Mouse (Mus musculus): Measurements from ENCODE around the gene Dad1. TPM values are rescaled to one million over a fixed set of nuclear protein-coding genes. Genes with fewer than 3 reads are reported as not detected.
A peak's percentile ranks its signal among the peaks of the same experiment; 100 is the strongest.

Dad1 gene
- polyA plus RNA-seq, 1 experiment from 2014 or later = 281 TPM

GRCm38 (mm10) chr14:54264231-54264630, 10.3 kb upstream of the Dad1 start:
- no peak for ATAC-seq
- Histone ChIP-seq H3K4me2 (no peak overlapping the region), H3K9me3 (replicated peaks) (no peaks in the 10 kb centered on the region), H3K27ac (no peak overlapping the region), H3K4me3 (no peak overlapping the region), H3K36me3 (ENCODE audit: poor library complexity, severe bottlenecking) (peaks cover 26% of the 10 kb centered on the region), H3K27me3 (0 out of 2 replicates have a peak, but pooled peaks cover 4% of the 10 kb centered on the region), H3K9ac (no peak overlapping the region), H3K4me1 (peaks cover 15% of the 10 kb centered on the region)
- WGBS = 94% methylated on average over 7 of the region's 7 CpGs

GRCm38 (mm10) chr14:54263099-54263498, 9.2 kb upstream of the Dad1 start:
- Histone ChIP-seq H3K4me2 (no peak overlapping the region), H3K9ac (no peak overlapping the region), H3K4me3 (no peak overlapping the region), H3K36me3 (ENCODE audit: poor library complexity, severe bottlenecking) (peaks cover 24% of the 10 kb centered on the region), H3K27ac (no peak overlapping the region), H3K27me3 (0 out of 2 replicates have a peak, but pooled peaks cover 4% of the 10 kb centered on the region), H3K4me1 (peaks cover 22% of the 10 kb centered on the region), H3K9me3 (replicated peaks) (no peaks in the 10 kb centered on the region)
- no peak for ATAC-seq
- WGBS = 92% methylated on average over 6 of the region's 6 CpGs

GRCm38 (mm10) chr14:54262622-54263021, 8.7 kb upstream of the Dad1 start:
- no peak overlapping the region for H3K4me2 ChIP-seq
- no peak overlapping the region for H3K9ac ChIP-seq
- 0 out of 2 replicates have a peak, but pooled peaks cover 4% of the 10 kb centered on the region for H3K27me3 ChIP-seq
- H3K9me3 ChIP-seq (replicated peaks) = no peaks in the 10 kb centered on the region
- 88% methylated on average over 8 of the region's 8 CpGs for WGBS
- H3K4me3 ChIP-seq = no peak overlapping the region
- ATAC-seq = no peak
- peaks cover 19% of the 10 kb centered on the region for H3K36me3 ChIP-seq (ENCODE audit: poor library complexity, severe bottlenecking)
- no peak overlapping the region for H3K27ac ChIP-seq
- H3K4me1 ChIP-seq = peaks cover 22% of the 10 kb centered on the region

- Histone ChIP-seq H3K27ac (no peak overlapping the region), H3K27me3 (0 out of 2 replicates have a peak, but pooled peaks cover 4% of the 10 kb centered on the region), H3K4me1 (peaks cover 22% of the 10 kb centered on the region), H3K36me3 (ENCODE audit: poor library complexity, severe bottlenecking) (0 out of 2 replicates have a peak, but pooled peaks cover 8% of the 10 kb centered on the region), H3K9ac (no peak overlapping the region), H3K4me3 (no peak overlapping the region), H3K4me2 (no peak overlapping the region), H3K9me3 (replicated peaks) (no peaks in the 10 kb centered on the region)
- 94% methylated on average over 2 of the region's 2 CpGs for WGBS
- no peak for ATAC-seq
These were observed 7.5 kb upstream of the Dad1 start for GRCm38 (mm10) chr14:54261386-54261785.

GRCm38 (mm10) chr14:54260196-54260595, 6.3 kb upstream of the Dad1 start:
- H3K4me2 ChIP-seq = peak overlapping the region; percentile 88
- WGBS = 73% methylated on average over 2 of the region's 2 CpGs
- peaks cover 22% of the 10 kb centered on the region for H3K4me1 ChIP-seq
- H3K27me3 ChIP-seq = 0 out of 2 replicates have a peak, but pooled peaks cover 4% of the 10 kb centered on the region
- no peak overlapping the region for H3K9ac ChIP-seq
- no peak for ATAC-seq
- peak overlapping the region; percentile 53 for H3K4me3 ChIP-seq
- H3K36me3 ChIP-seq (ENCODE audit: poor library complexity, severe bottlenecking) = 0 out of 2 replicates have a peak, but pooled peaks cover 8% of the 10 kb centered on the region
- H3K9me3 ChIP-seq (replicated peaks) = no peaks in the 10 kb centered on the region
- H3K27ac ChIP-seq = no peak overlapping the region

- Histone ChIP-seq H3K4me3 (peak overlapping the region; percentile 53), H3K27me3 (0 out of 2 replicates have a peak, but pooled peaks cover 4% of the 10 kb centered on the region), H3K9me3 (replicated peaks) (no peaks in the 10 kb centered on the region), H3K4me2 (peak overlapping the region; percentile 88), H3K27ac (no peak overlapping the region), H3K36me3 (ENCODE audit: poor library complexity, severe bottlenecking) (0 out of 2 replicates have a peak, but pooled peaks cover 8% of the 10 kb centered on the region), H3K4me1 (peaks cover 26% of the 10 kb centered on the region), H3K9ac (peak overlapping the region; percentile 70)
- no peak for ATAC-seq
- 26% methylated on average over 8 of the region's 8 CpGs for WGBS
These were observed 5.8 kb upstream of the Dad1 start for GRCm38 (mm10) chr14:54259722-54260085.

GRCm38 (mm10) chr14:54259003-54259721, 5.3 kb upstream of the Dad1 start:
- peak; percentile 93 for ATAC-seq
- peaks cover 31% of the 10 kb centered on the region for H3K4me1 ChIP-seq
- no peaks in the 10 kb centered on the region for H3K9me3 ChIP-seq (replicated peaks)
- H3K27ac ChIP-seq = no peak overlapping the region
- H3K9ac ChIP-seq = peak overlapping the region; percentile 70
- H3K27me3 ChIP-seq = 0 out of 2 replicates have a peak, but pooled peaks cover 4% of the 10 kb centered on the region
- 0 out of 2 replicates have a peak, but pooled peaks cover 6% of the 10 kb centered on the region for H3K36me3 ChIP-seq (ENCODE audit: poor library complexity, severe bottlenecking)
- H3K4me3 ChIP-seq = peak overlapping the region; percentile 53
- peak overlapping the region; percentile 88 for H3K4me2 ChIP-seq
- under 1% methylated on average over 35 of the region's 35 CpGs for WGBS

- 0 out of 2 replicates have a peak, but pooled peaks cover 4% of the 10 kb centered on the region for H3K27me3 ChIP-seq
- WGBS = 71% methylated on average over 7 of the region's 7 CpGs
- H3K4me3 ChIP-seq = peak overlapping the region; percentile 53; the same call in 1 of the 2 replicates
- H3K36me3 ChIP-seq (ENCODE audit: poor library complexity, severe bottlenecking) = no peaks in the 10 kb centered on the region
- no peak overlapping the region for H3K27ac ChIP-seq
- no peaks in the 10 kb centered on the region for H3K9me3 ChIP-seq (replicated peaks)
- H3K9ac ChIP-seq = no peak overlapping the region
- H3K4me2 ChIP-seq = no peak overlapping the region
- ATAC-seq = no peak
- peaks cover 31% of the 10 kb centered on the region for H3K4me1 ChIP-seq
These were observed 4.3 kb upstream of the Dad1 start for GRCm38 (mm10) chr14:54258131-54258670.

- Histone ChIP-seq H3K9me3 (replicated peaks) (no peaks in the 10 kb centered on the region), H3K4me3 (peak overlapping the region; percentile 76), H3K36me3 (ENCODE audit: poor library complexity, severe bottlenecking) (no peaks in the 10 kb centered on the region), H3K4me2 (peak overlapping the region; percentile 72), H3K27me3 (no peaks in the 10 kb centered on the region), H3K4me1 (peaks cover 50% of the 10 kb centered on the region), H3K27ac (no peak overlapping the region), H3K9ac (peak overlapping the region; percentile 70)
- 68% methylated on average over 12 of the region's 12 CpGs for WGBS
- no peak for ATAC-seq
These were observed 832 bp upstream of the Dad1 start for GRCm38 (mm10) chr14:54254670-54255202.

- no peak overlapping the region for H3K27ac ChIP-seq
- peaks cover 43% of the 10 kb centered on the region for H3K4me1 ChIP-seq
- H3K36me3 ChIP-seq (ENCODE audit: poor library complexity, severe bottlenecking) = peaks cover 19% of the 10 kb centered on the region; the same call in 1 of the 2 replicates
- 78% methylated on average over 4 of the region's 4 CpGs for WGBS
- no peak overlapping the region for H3K4me3 ChIP-seq
- no peak overlapping the region for H3K4me2 ChIP-seq
- H3K9me3 ChIP-seq (replicated peaks) = no peaks in the 10 kb centered on the region
- ATAC-seq = no peak
- no peaks in the 10 kb centered on the region for H3K27me3 ChIP-seq
- no peak overlapping the region for H3K9ac ChIP-seq
These were observed 3.8 kb downstream of the Dad1 start for GRCm38 (mm10) chr14:54250122-54250521.

GRCm38 (mm10) chr14:54249326-54249725, 4.6 kb downstream of the Dad1 start:
- peaks cover 35% of the 10 kb centered on the region for H3K4me1 ChIP-seq
- H3K27me3 ChIP-seq = no peaks in the 10 kb centered on the region
- no peak overlapping the region for H3K4me2 ChIP-seq
- peaks cover 19% of the 10 kb centered on the region; the same call in 1 of the 2 replicates for H3K36me3 ChIP-seq (ENCODE audit: poor library complexity, severe bottlenecking)
- 83% methylated on average over 9 of the region's 9 CpGs for WGBS
- no peaks in the 10 kb centered on the region for H3K9me3 ChIP-seq (replicated peaks)
- ATAC-seq = no peak
- H3K9ac ChIP-seq = no peak overlapping the region
- H3K4me3 ChIP-seq = no peak overlapping the region
- H3K27ac ChIP-seq = no peak overlapping the region

GRCm38 (mm10) chr14:54246232-54246631, 7.7 kb downstream of the Dad1 start:
- Histone ChIP-seq H3K4me3 (no peak overlapping the region), H3K9ac (no peak overlapping the region), H3K27me3 (no peaks in the 10 kb centered on the region), H3K9me3 (replicated peaks) (0 out of 2 replicates have a peak, but pooled peaks cover 4% of the 10 kb centered on the region), H3K4me1 (peaks cover 24% of the 10 kb centered on the region), H3K27ac (no peak overlapping the region), H3K4me2 (no peak overlapping the region), H3K36me3 (ENCODE audit: poor library complexity, severe bottlenecking) (peaks cover 35% of the 10 kb centered on the region)
- WGBS = 92% methylated on average over 3 of the region's 3 CpGs
- ATAC-seq = no peak

Data from forebrain, embryonic 13.5 days (tissue).